Mouse (Mus musculus) ES-Bruce4 (cell line): ENCODE measurements around the gene Alg6.

Source experiments
- CTCF ChIP-seq: IDR thresholded peaks from one replicate; pipeline ENCODE4 v1.8.1; 2011; ENCODE audit warnings: low read depth, low read length
- EP300 ChIP-seq: IDR thresholded peaks from 2 replicates; pipeline ENCODE4 v1.6.1; 2011; ENCODE audit warnings: low read depth, low read length; ENCODE audit not compliant: insufficient read depth
- POLR2A ChIP-seq: IDR thresholded peaks from one replicate; pipeline ENCODE4 v1.8.1; 2011; ENCODE audit warnings: low read length; ENCODE audit not compliant: insufficient read depth

DNA sequence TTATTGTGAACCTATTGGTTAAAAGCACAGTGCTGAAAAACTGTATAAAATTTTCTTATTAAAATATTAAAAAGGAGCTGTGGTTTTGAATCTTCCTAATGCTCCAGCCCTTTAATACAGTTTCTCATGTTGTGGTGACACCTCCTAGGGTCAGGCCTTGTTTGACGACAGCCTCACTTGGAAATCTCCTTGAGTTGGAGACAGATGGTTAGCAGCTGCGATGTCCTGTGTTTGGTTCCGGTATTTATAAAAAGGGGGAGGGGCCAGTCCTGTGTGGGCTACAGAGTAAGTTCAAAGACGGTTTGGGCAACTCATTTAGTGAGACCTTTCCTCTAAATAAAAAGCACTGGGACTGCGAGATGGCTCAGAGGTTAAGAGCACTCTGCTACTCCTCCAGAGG, 29.2 kb upstream of the Alg6 start:
- TF ChIP-seq EP300 (no peak), CTCF (no peak), POLR2A (no peak)
